Comparison of ENCODE assay signal across 7 mouse cellular contexts in the genomic region with DNA sequence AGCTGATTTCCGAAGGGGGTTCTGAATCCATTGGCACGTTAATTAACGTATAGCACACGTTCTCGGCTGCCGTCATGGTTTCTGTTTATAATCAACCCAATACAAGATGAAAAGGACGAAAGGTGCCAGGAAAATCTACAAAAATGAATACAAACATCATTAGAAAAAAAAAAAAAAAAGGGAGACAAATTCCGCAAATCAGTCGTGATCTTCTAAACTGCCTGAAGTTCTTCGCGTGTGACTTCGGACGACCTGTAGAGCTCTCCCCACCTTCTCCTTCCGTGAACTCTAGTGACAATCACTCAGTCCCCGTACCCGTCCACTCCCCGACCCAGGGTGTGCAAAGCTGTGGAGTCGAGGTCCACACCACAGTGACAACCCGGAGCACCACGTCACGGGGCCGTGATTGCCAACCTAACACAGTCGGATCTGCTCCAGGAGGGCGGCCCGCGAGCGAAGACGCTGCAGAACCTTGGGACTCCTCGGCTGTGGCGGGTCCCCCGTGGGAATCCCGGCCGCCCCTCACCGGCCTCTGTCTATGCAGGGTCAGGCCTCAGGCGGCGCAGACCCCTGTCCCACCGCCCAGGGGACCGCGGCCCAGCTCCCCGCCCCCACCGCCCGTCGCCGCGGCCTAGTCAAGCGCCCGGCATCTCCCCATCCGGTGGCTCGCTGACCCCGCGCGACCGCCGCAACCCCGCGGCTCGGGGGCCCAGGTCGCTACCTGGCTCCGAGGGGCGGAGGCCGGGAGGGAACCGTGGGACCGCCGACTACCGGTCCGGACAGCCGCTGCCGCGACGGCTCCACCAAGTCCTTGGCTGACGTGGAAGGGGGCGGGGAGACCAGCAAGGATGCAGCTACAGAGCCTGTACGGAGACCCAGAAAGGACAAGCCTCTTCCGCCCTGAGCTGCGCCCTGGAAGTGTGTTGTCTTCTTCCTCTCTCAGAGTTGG. TPM values are rescaled to one million over a fixed set of nuclear protein-coding genes. Genes with fewer than 3 reads are reported as not detected.
DNase-seq lines count a peak whose midpoint lies in the region; ATAC-seq and TF ChIP-seq lines count a peak whose summit lies in the region.

Copb1 (minus strand) TSS at position 827 of the 949 bp plus-strand sequence.

- H3K27ac ChIP-seq in intestine, postnatal 0 days (ENCODE audit: low read depth, low read length): peak within 1 kb of the TSS; percentile 86
- peak within 1 kb of the TSS; percentile 74 for H3K27ac ChIP-seq in midbrain, embryonic 12.5 days (replicated peaks)
- H3K27ac ChIP-seq in small intestine, adult 2 months (ENCODE audit: insufficient read depth, low read depth, low read length): peak within 1 kb of the TSS; percentile 34

- WGBS in intestine, postnatal 0 days: 1% methylated on average over 75 of the region's 75 CpGs
- WGBS in midbrain, embryonic 12.5 days: 3% methylated on average over 64 of the region's 75 CpGs
- WGBS in small intestine, adult 2 months: under 1% methylated on average over 75 of the region's 75 CpGs

- TF ChIP-seq CTCF in intestine, postnatal 0 days (IDR thresholded peaks at IDR 0.05; ENCODE audit: low read depth): no peak
- TF ChIP-seq CTCF in small intestine, adult 2 months (IDR thresholded peaks at IDR 0.05; ENCODE audit: extremely low read depth, insufficient read length, insufficient replicate concordance, low read depth, low read length): no peak

- peak within 1 kb of the TSS; percentile 89 for H3K4me3 ChIP-seq in intestine, postnatal 0 days (ENCODE audit: low read depth, low read length)
- peak within 1 kb of the TSS; percentile 99 for H3K4me3 ChIP-seq in midbrain, embryonic 12.5 days
- H3K4me3 ChIP-seq in small intestine, adult 2 months (ENCODE audit: low read depth, low read length): peak within 1 kb of the TSS; percentile 85

- intact Hi-C loops in left cerebral cortex, postnatal 4 days (cut with DNase I): no loop called here

- H3K9me3 ChIP-seq in intestine, postnatal 0 days (ENCODE audit: control insufficient read depth): no peaks in the 10 kb centered on the region
- 0 out of 2 replicates have a peak, but pooled peaks cover 3% of the 10 kb centered on the region for H3K9me3 ChIP-seq in midbrain, embryonic 12.5 days

- peak within 1 kb of the TSS; percentile 61 for H3K4me2 ChIP-seq in intestine, postnatal 0 days (replicated peaks; ENCODE audit: low read depth)
- H3K4me2 ChIP-seq in midbrain, embryonic 12.5 days (replicated peaks): peak within 1 kb of the TSS; percentile 81

- no peaks in the 10 kb centered on the region for H3K4me1 ChIP-seq in intestine, postnatal 0 days (replicated peaks; ENCODE audit: control insufficient read depth, insufficient read depth, low read length)
- H3K4me1 ChIP-seq in midbrain, embryonic 12.5 days: peaks cover 6% of the 10 kb centered on the region; the same call in 1 of the 2 replicates
- H3K4me1 ChIP-seq in small intestine, adult 2 months (ENCODE audit: control insufficient read depth, insufficient read depth, insufficient read length, low read length): no peaks in the 10 kb centered on the region

- H3K9ac ChIP-seq in intestine, postnatal 0 days (ENCODE audit: low read depth, low read length): peak within 1 kb of the TSS; percentile 96
- peak within 1 kb of the TSS; percentile 93 for H3K9ac ChIP-seq in midbrain, embryonic 12.5 days (replicated peaks)

- no peaks in the 10 kb centered on the region for H3K27me3 ChIP-seq in intestine, postnatal 0 days (replicated peaks; ENCODE audit: control insufficient read depth, insufficient read depth, low read length)
- no peaks in the 10 kb centered on the region for H3K27me3 ChIP-seq in midbrain, embryonic 12.5 days
- H3K27me3 ChIP-seq in small intestine, adult 2 months (ENCODE audit: control insufficient read depth, insufficient read depth, low read length): no peaks in the 10 kb centered on the region

- peaks cover 26% of the 10 kb centered on the region for H3K36me3 ChIP-seq in intestine, postnatal 0 days (ENCODE audit: control insufficient read depth, insufficient read depth)
- H3K36me3 ChIP-seq in midbrain, embryonic 12.5 days: peaks cover 28% of the 10 kb centered on the region
- H3K36me3 ChIP-seq in small intestine, adult 2 months (ENCODE audit: control insufficient read depth, insufficient read depth, low read length): peaks cover 25% of the 10 kb centered on the region

- DNase-seq in adrenal gland, adult 2 months: peak; percentile 96
- DNase-seq in embryo, embryonic 11.5 days (ENCODE audit: low read depth, low spot score): peak; percentile 80
- DNase-seq in gastrocnemius, postnatal 4 days (ENCODE audit: low spot score in 2 of 2): peak; percentile 80 to 93
- peak; percentile 92 for DNase-seq in left cerebral cortex, postnatal 4 days

- peak; percentile 82 for TF ChIP-seq POLR2A in small intestine, adult 2 months (IDR thresholded peaks at IDR 0.05; ENCODE audit: low read depth, low read length)

- ATAC-seq in intestine, postnatal 0 days: peak; percentile 97
- ATAC-seq in midbrain, embryonic 12.5 days (ENCODE audit: low FRiP score, low read depth): peak; percentile 98

RNA-seq across cellular contexts. Expression of gene Copb1, which starts in this region (rescaled TPM):
- total RNA-seq in adrenal gland, adult 2 months (2021): 100 to 1,000 TPM; 110 to 120 TPM
- 12.6 and 13.8 TPM in 2 replicates for polyA plus RNA-seq in adrenal gland, adult 2 months (2012; rRNA removed)
- 10 to 100 TPM; 69.5 to 79.5 TPM for total RNA-seq in gastrocnemius, postnatal 4 days (2021)
- 137 and 140 TPM in 2 replicates for polyA plus RNA-seq in intestine, postnatal 0 days (2015; fragmentation: Nextera tagmentation; extraction: Ambion mirVana)
- 10 to 100 TPM; 76.7 to 80.3 TPM for total RNA-seq in left cerebral cortex, postnatal 4 days (2021)
- polyA plus RNA-seq in midbrain, embryonic 12.5 days (2016; fragmentation: Nextera tagmentation; extraction: Ambion mirVana): 97.2 and 101 TPM in 2 replicates
- polyA plus RNA-seq in small intestine, adult 2 months (2012; rRNA removed): 7.9 and 21.3 TPM in 2 replicates

Comparison
In these comparisons a context has a peak if more than half of its experiments do, and no peak if none do; other contexts are left out.
1. Peak in every context shown above with its lines: DNase-seq, ATAC-seq, H3K4me3 ChIP-seq and H3K27ac ChIP-seq.
2. H3K27ac ChIP-seq: peak in every context shown above with its lines; median percentile 86 in intestine, postnatal 0 days; 74 in midbrain, embryonic 12.5 days; 34 in small intestine, adult 2 months.